Mouse (Mus musculus) right cerebral cortex, postnatal 10 days (tissue): ENCODE measurements around the gene Lrrc46.
A peak's percentile ranks its signal among the peaks of the same experiment; 100 is the strongest.

ENCODE experiments used
- DNase-seq, 2 experiments: peaks; one replicate each; pipeline ENCODE4 v3.0.0; 2021; ENCODE audit warnings: low spot score in 2 of 2

Lrrc46 gene

DNA sequence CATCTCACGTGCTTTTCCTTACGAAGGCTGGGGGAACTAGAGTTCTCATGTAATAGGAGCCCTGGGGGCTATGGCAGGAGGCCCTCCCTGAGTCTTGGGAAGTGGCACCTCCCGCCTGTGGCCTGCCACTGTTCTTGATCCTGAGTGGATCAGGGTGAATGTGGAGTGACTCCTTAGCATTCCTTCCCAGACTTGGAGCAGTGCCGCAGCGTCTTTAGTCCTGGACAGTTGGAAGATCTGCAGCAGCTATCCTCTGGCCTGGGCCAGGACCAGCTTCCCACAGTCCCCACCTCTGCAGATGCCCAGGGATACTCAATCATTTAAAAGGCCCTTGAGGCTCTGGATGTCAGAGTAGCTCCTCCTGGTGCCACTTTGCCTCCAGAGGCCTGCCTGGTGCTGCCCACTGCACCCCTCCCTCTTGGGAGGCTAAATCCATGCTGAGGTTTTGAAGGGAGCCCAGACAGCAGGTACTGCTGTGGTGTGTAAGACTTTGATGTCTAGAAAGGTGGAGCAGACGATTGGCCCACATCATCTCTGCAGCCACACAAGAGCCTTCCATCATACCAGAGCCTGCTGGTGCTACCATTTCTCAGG lies 8.4 kb upstream of the Lrrc46 start:
- DNase-seq = no peak

DNA sequence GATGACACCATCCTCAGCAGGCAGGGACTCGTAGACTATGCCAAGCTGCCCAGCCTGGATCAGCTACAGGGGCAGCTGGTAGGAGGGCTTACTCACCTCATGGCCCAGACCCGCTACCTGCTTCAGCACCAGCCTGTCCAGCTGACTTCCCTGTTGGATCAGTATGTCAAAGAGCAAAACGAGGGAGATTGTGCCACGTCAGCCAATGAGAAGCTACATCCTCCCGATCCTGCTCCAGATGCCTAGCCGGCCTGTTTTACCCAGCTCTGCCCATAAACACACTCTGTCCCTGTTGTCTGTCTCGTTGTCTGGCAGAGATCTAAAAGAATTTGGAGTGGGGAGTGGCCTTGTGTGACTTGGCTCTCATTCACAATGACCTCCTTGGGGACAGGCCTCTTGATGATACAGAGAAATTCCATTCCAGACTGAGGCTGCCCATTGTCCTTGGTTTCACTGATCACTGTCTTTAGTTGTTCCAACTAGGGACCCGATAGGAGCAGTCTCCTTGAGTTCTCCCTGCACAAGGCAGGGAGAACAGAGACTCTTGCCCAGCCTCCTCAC lies 7.0 kb upstream of the Lrrc46 start:
- DNase-seq = no peak

GRCm38 (mm10) chr11:97045861-97046260 lies 4.7 kb upstream of the Lrrc46 start:
- DNase-seq = no peak

DNA sequence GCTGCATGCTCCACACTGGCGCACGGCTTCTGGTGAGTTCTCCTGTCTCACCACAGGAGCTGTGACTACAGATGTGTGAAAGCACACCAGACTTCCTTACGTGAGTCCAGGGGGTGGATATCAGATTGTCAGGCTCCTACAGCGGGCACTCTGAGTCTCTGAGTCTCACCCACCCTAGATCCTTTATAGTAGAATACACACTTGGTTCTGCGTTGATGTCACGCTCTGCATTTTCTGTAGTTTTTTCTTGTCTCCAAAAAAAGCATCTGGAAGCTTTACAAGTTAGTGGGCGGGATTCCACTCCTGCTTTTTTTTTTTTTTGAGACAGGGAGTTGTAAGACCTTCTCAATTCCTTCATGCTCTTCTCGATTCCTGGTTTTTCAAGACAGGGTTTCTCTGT lies 3.7 kb upstream of the Lrrc46 start:
- DNase-seq = no peak

GRCm38 (mm10) chr11:97040301-97041021 lies 746 bp downstream of the Lrrc46 start:
- no peak for DNase-seq

DNA sequence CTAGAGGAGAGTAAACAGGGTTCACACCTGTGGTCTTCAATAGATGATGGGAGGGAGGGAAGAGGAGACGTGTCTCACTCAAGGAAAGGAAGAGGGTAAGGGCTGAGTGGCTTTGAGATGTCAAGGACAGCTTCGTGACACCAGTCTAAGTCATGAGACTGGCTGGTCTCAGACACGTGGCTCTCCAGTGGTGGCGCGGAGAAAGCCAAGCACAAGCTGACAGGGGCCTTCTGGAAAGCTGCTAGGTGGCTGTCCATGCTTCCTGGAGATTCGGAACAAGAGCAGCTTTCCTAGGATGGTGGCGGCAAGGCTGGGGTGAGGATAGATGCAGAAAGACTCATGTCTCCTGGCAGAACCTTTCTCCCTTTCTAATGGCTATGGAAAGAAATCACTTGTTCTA lies 2.3 kb downstream of the Lrrc46 start:
- DNase-seq = no peak

DNA sequence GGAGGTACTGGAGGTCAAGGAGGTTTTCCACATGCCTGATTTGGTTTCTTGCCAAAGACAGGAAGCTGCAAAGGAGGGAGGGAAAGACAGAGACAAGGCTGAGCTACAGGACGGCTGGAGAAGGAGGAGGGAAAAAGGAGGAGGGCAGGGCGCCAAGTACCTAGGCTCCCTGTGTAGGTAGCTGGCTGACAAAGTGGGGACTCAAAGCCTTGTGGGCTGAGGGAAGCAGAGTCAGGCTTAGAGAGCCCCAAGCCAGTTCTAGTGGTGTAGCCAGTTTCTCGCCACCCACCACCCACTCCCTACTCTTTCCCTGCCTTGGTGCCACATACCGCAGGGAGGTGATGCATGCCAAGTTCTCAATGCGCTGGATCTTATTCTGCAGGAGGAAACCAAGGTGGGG lies 5.1 kb downstream of the Lrrc46 start:
- DNase-seq = no peak

DNA sequence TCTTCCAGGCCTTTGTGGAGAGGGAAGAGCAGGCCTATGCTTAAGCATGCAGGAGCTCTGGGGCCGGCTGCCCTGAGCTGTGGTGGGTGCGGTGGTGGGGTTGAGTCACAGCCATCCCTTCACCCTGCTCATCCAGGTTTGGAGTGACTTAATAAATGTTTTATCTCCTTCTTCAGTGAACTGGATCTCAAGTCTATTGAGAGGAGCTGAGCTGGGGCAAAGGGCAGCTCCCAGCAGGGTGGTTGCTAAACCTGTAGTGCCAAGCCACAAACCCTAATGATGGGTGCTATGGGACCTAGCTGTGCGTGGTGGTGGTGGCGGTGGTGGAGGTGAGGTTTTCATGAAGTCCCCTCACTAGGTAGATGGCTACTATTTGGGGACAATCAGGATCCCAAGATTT lies 7.4 kb downstream of the Lrrc46 start:
- DNase-seq = no peak

- no peak for DNase-seq
These were observed 8.7 kb downstream of the Lrrc46 start for GRCm38 (mm10) chr11:97032499-97032898.

- no peak for DNase-seq
These were observed 9.2 kb downstream of the Lrrc46 start for GRCm38 (mm10) chr11:97031977-97032376.

- no peak for DNase-seq
These were observed 10.8 kb downstream of the Lrrc46 start for GRCm38 (mm10) chr11:97030426-97030825.

GRCm38 (mm10) chr11:97029686-97030417 lies 11.4 kb downstream of the Lrrc46 start, which contains the start of gene Scrn2:
Gene Scrn2, plus strand, starts transcription at chr11:97029938.
- DNase-seq = peak; percentile 64 to 73

- peak; percentile 81 to 90 for DNase-seq
These were observed 15.4 kb downstream of the Lrrc46 start for GRCm38 (mm10) chr11:97025721-97026344.

GRCm38 (mm10) chr11:97024977-97025376 lies 16.2 kb downstream of the Lrrc46 start:
- DNase-seq = no peak

DNA sequence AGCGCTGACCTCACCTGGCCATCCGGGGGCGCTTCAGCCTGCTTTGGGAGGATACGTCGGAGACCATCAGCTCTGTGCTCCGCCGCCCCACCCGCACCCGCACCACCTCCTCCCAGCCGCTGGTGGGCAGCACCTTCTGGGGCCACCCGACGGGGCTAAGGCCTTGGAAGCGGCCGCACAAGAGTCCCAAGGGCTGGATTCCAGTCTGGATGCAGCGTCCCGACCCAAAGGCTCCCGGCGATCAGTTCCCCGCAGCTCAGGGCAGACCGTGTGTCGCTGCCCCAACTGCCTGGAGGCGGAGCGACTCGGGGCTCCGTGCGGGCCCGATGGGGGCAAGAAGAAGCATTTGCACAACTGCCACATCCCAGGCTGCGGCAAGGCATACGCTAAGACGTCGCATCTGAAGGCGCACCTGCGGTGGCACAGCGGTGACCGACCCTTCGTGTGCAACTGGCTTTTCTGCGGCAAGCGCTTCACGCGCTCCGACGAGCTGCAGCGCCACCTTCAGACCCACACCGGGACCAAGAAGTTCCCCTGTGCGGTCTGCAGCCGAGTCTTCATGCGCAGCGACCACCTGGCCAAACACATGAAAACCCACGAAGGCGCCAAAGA lies 19.2 kb downstream of the Lrrc46 start:
- DNase-seq = peak; percentile 55 to 77

DNA sequence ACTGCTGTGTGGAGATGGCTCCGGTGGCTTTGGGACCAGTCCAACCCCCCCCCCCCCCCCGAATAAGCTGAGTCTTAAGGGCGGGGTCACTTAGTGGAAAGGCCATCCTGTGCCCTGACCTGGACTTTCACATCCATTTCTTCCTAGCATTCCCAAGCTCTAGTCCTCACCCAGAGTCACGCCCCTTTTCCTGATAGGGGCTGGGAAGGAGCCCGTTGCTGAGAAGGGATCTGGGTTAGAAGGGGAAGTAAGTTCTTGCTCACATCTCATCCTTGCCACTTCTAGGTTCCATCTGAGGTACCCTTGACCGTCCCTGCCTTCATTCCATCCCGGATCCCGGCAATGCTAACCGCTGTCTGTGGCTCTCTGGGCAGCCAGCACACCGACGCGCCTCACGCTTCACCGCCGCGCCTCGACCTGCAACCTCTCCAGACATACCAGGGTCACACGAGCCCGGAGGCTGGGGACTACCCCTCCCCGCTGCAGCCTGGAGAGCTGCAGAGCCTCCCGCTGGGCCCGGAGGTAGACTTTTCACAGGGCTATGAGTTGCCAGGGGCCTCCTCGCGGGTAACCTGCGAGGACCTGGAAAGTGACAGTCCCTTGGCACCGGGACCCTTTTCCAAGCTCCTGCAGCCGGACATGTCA lies 20.0 kb downstream of the Lrrc46 start:
- DNase-seq = no peak

DNA sequence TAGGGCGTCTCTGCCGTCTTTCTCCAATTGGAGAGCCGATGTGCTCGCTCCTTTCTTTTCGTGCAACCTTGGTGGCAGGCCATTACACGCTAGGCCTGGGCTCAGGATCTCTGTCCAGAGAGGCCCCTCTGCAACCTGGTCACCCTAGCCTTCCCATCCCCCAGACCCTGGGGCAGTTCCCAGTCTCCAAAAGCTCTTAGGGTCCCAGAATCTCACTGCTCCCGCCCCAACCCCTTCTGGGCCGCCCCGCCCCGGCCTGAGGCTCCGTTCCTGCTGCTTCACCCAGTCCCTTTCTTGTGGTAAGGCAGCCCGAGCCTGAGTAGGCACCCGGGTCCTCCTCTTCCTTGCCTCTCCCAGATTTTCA lies 21.9 kb downstream of the Lrrc46 start:
- no peak for DNase-seq

GRCm38 (mm10) chr11:97018583-97019344 lies 22.4 kb downstream of the Lrrc46 start:
- no peak for DNase-seq

GRCm38 (mm10) chr11:97017696-97018582 lies 23.3 kb downstream of the Lrrc46 start:
- DNase-seq = no peak
